Mouse (Mus musculus) liver, embryonic 14.5 days (tissue): ENCODE measurements around the gene Mars. TPM values are rescaled to one million over a fixed set of nuclear protein-coding genes. Genes with fewer than 3 reads are reported as not detected.
"Not testable (repeated sequence)": the region's sequence is repeated elsewhere in the genome, so short reads cannot be mapped to it uniquely, and the experiment has no call there.

Source experiments
- ATAC-seq: fragments of 200-750 bp; cut with Nextera tagmentation; 2 replicates; pipeline ENCODE4 v1.8.0; 2017; ENCODE audit warnings: moderate number of reproducible peaks, mild to moderate bottlenecking, moderate library complexity; ENCODE audit not compliant: insufficient read depth
- DNase-seq, 3 experiments: peaks; one replicate each; pipeline ENCODE4 v3.0.0-alpha.2; 2012 to 2013; ENCODE audit warnings: low read depth in 3 of 3, low spot score in 3 of 3
- H3K27ac ChIP-seq: fragments of 300-500 bp; sonication (generic); 2 replicates; pipeline ENCODE4 v1.5.1; 2014; ENCODE audit warnings: moderate library complexity, mild to moderate bottlenecking, control low read depth, inconsistent platforms
- H3K27me3 ChIP-seq: fragments of 300-500 bp; sonication (generic); 2 replicates; pipeline ENCODE4 v1.6.1; 2014; ENCODE audit warnings: mild to moderate bottlenecking, low read length, moderate library complexity; ENCODE audit not compliant: control insufficient read depth, insufficient read depth
- H3K36me3 ChIP-seq: fragments of 300-500 bp; sonication (generic); replicated peaks from 2 replicates; pipeline ENCODE4 v1.6.1; 2014; ENCODE audit warnings: low read depth; ENCODE audit not compliant: control insufficient read depth, insufficient read depth
- H3K4me1 ChIP-seq, 2 experiments: fragments of 200-500 bp in 1 of 2; fragments of 300-500 bp in 1 of 2; sonication (generic) in 1 of 2; replicated peaks; 2 replicates each; pipeline ENCODE4 v1.6.1; 2012 to 2014; ENCODE audit warnings: antibody characterized with exemption in 1 of 2, inconsistent platforms in 1 of 2, low read length in 1 of 2; ENCODE audit not compliant: control insufficient read depth in 2 of 2, insufficient read depth in 2 of 2
- H3K4me2 ChIP-seq: fragments of 300-500 bp; sonication (generic); 2 replicates; pipeline ENCODE4 v1.6.1; 2014; ENCODE audit warnings: low read depth, mild to moderate bottlenecking, control low read depth, moderate library complexity
- H3K4me3 ChIP-seq, 2 experiments: fragments of 200-500 bp in 1 of 2; fragments of 300-500 bp in 1 of 2; sonication (generic) in 1 of 2; 2 replicates each; pipeline ENCODE4 v1.5.1; 2012 to 2014; ENCODE audit warnings: low read depth in 2 of 2, low read length in 2 of 2, mild to moderate bottlenecking in 2 of 2, control low read depth in 1 of 2, inconsistent platforms in 1 of 2, moderate library complexity in 1 of 2; ENCODE audit not compliant: insufficient read depth in 1 of 2
- H3K9ac ChIP-seq: fragments of 300-500 bp; sonication (generic); replicated peaks from 2 replicates; pipeline ENCODE4 v1.6.1; 2014; ENCODE audit warnings: mild to moderate bottlenecking, control low read depth, moderate library complexity
- H3K9me3 ChIP-seq: fragments of 300-500 bp; sonication (generic); 2 replicates; pipeline ENCODE4 v1.6.1; 2016; ENCODE audit warnings: low read length, mixed read lengths; ENCODE audit not compliant: control insufficient read depth
- CTCF ChIP-seq: IDR thresholded peaks from 2 replicates; pipeline ENCODE4 v1.5.1; 2016; ENCODE audit warnings: antibody characterized with exemption, low read depth, control low read depth
- EP300 ChIP-seq: IDR thresholded peaks from 2 replicates; pipeline ENCODE4 v1.6.1; 2016; ENCODE audit warnings: antibody characterized with exemption, low read depth
- WGBS: fragments of 180-500 bp; shearing (Covaris S2); extraction: QIAGEN DNeasy Blood & Tissue Kit; methylation state at CpG from one replicate; pipeline ENCODE4 v1.1.7; 2014; ENCODE audit not compliant: insufficient replicate concordance; 5-methylcytosine and 5-hydroxymethylcytosine counted together
- polyA plus RNA-seq, 2 experiments: library from polyadenylated mRNA; depleted of rRNA in 1 of 2; stranded (reverse) in 1 of 2; unstranded in 1 of 2; fragments of >200 nt; fragmentation: Nextera tagmentation in 1 of 2; extraction: Ambion mirVana in 1 of 2; gene quantifications; 2 replicates each; pipeline versions ENCODE4 v1.2.1 to v1.2.3; 2012 to 2014

Mars gene
- polyA plus RNA-seq, 2 experiments: 63.4 to 101 TPM

- H3K27me3 ChIP-seq: peaks cover 9% of the 10 kb centered on the region; the same call in 1 of the 2 replicates
- no peak within 1 kb of the TSS for H3K27ac ChIP-seq
- TF ChIP-seq EP300 (no peak), CTCF (no peak)
- H3K4me3 ChIP-seq: no peak within 1 kb of the TSS
- peaks cover 11 to 27% of the 10 kb centered on the region in 2 experiments for H3K4me1 ChIP-seq
- H3K9me3 ChIP-seq: no peaks in the 10 kb centered on the region
- DNase-seq (no peak), ATAC-seq (no peak)
- WGBS: 51% methylated on average over 3 of the region's 3 CpGs
- peak within 1 kb of the TSS; percentile 44 for H3K4me2 ChIP-seq
- no peak within 1 kb of the TSS for H3K9ac ChIP-seq
- no peaks in the 10 kb centered on the region for H3K36me3 ChIP-seq
These were observed 10.0 kb upstream of the Mars start, which contains the start of gene Arhgap9 for GRCm38 (mm10) chr10:127321621-127322020. Gene Arhgap9 (plus strand): TSS chr10:127321964.

- Histone ChIP-seq H3K36me3 (no peaks in the 10 kb centered on the region), H3K9me3 (no peaks in the 10 kb centered on the region), H3K9ac (no peak overlapping the region), H3K27me3 (no peaks in the 10 kb centered on the region), H3K4me3 (no peak overlapping the region), H3K27ac (no peak overlapping the region), H3K4me2 (no peak overlapping the region), H3K4me1 (peaks cover 3 to 21% of the 10 kb centered on the region in 2 experiments)
- DNase-seq: no peak
- no peak for ATAC-seq
- WGBS: 73% methylated on average over 7 of the region's 7 CpGs
- TF ChIP-seq CTCF (no peak), EP300 (no peak)
These were observed 8.4 kb upstream of the Mars start for GRCm38 (mm10) chr10:127319969-127320368.

- H3K9me3 ChIP-seq: no peaks in the 10 kb centered on the region
These were observed 6.4 kb upstream of the Mars start for GRCm38 (mm10) chr10:127318009-127318408.

GRCm38 (mm10) chr10:127317277-127317676, 5.7 kb upstream of the Mars start:
- Histone ChIP-seq H3K9ac (no peak overlapping the region), H3K9me3 (no peaks in the 10 kb centered on the region), H3K36me3 (no peaks in the 10 kb centered on the region), H3K27ac (peak overlapping the region; percentile 6), H3K27me3 (no peaks in the 10 kb centered on the region), H3K4me1 (peaks cover 8 to 27% of the 10 kb centered on the region in 2 experiments), H3K4me2 (no peak overlapping the region), H3K4me3 (no peak overlapping the region)
- ATAC-seq (peak; percentile 68), DNase-seq (no peak)
- no peak for TF ChIP-seq CTCF
- TF ChIP-seq EP300: no peak
- WGBS: 19% methylated on average over 2 of the region's 2 CpGs

More at GRCm38 (mm10) chr10:127318009-127318408, 6.4 kb upstream of the Mars start:
- ATAC-seq: no peak
- DNase-seq: no peak
- H3K36me3 ChIP-seq: no peaks in the 10 kb centered on the region
- no peaks in the 10 kb centered on the region for H3K27me3 ChIP-seq
- 19% methylated on average over 4 of the region's 4 CpGs for WGBS
- TF ChIP-seq EP300: no peak
- TF ChIP-seq CTCF: no peak
- H3K27ac ChIP-seq: no peak overlapping the region
- no peak overlapping the region for H3K4me3 ChIP-seq
- no peak overlapping the region for H3K9ac ChIP-seq
- no peak overlapping the region for H3K4me2 ChIP-seq
- H3K4me1 ChIP-seq: peaks cover 1 to 20% of the 10 kb centered on the region in 2 experiments; a peak in 3 of 4 replicates

GRCm38 (mm10) chr10:127314950-127315349, 3.4 kb upstream of the Mars start:
- not testable (repeated sequence) for DNase-seq, H3K27me3 ChIP-seq, H3K27ac ChIP-seq, H3K9me3 ChIP-seq, H3K9ac ChIP-seq, H3K36me3 ChIP-seq, H3K4me3 ChIP-seq, ATAC-seq, H3K4me2 ChIP-seq
- 68% methylated on average over 1 of the region's 1 CpGs for WGBS
- peaks cover 15 to 33% of the 10 kb centered on the region in 2 experiments for H3K4me1 ChIP-seq
- 0 out of 2 replicates have a peak, but pooled peaks have one; percentile 21 for TF ChIP-seq CTCF

GRCm38 (mm10) chr10:127313516-127313915, 1.9 kb upstream of the Mars start:
- WGBS: 87% methylated on average over 5 of the region's 5 CpGs
- DNase-seq, H3K9ac ChIP-seq, H3K27me3 ChIP-seq, H3K4me2 ChIP-seq, H3K9me3 ChIP-seq, ATAC-seq, H3K4me3 ChIP-seq, H3K27ac ChIP-seq: not testable (repeated sequence)
- H3K4me1 ChIP-seq: peaks cover 16 to 34% of the 10 kb centered on the region in 2 experiments
- H3K36me3 ChIP-seq: peaks cover 14% of the 10 kb centered on the region
